Mouse (Mus musculus): ENCODE results near the gene Sdccag8.

DNA sequence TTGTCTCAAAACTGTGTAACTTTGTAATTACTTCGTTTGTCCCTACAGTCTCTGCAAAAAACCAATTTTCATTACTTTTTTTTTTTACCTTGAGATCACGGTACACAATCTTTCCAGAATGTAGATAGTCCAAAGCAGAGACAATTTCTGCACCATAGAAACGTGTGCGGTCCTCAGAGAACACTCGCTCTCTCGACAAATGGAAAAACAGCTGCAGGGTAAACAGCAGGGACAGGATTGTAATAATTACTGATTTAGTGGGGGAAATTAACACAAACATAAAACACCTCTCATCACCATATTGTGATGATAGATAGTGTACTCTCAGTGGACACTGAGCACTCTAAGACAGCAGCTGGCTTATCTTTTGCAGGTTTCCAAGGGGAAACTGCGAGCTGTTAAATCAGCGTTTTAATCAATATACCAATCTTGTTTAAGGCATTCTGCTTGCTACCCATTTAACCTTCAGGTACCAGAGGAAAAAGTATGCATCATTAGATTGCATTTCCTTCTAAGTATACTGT is 252.7 kb downstream of the Sdccag8 start:
- TF ChIP-seq POLR2A (IDR thresholded peaks at IDR 0.05; ENCODE audit: borderline replicate concordance, insufficient read depth, low read length) (no peak), CTCF (IDR thresholded peaks at IDR 0.05; ENCODE audit: borderline replicate concordance, insufficient read depth, low read depth, low read length) (no peak)

All from cerebellum, adult 2 months (tissue).